ENCODE assay signal across 8 mouse cellular contexts in genomic region chr2:30808296-30808655, GRCm38 (mm10). TPM values are rescaled to one million over a fixed set of nuclear protein-coding genes. Genes with fewer than 3 reads are reported as not detected.
DNase-seq lines count a peak whose midpoint lies in the region; ATAC-seq lines count a peak whose summit lies in the region.

No protein-coding gene starts in this region.

- H3K27me3 ChIP-seq in lung, embryonic 15.5 days = no peaks in the 10 kb centered on the region
- H3K27me3 ChIP-seq in embryonic facial prominence, embryonic 12.5 days = 0 out of 2 replicates have a peak, but pooled peaks cover 4% of the 10 kb centered on the region
- no peaks in the 10 kb centered on the region for H3K27me3 ChIP-seq in limb, embryonic 11.5 days (ENCODE audit: control insufficient read depth, insufficient read depth, low read length)
- no peaks in the 10 kb centered on the region for H3K27me3 ChIP-seq in stomach, embryonic 14.5 days (ENCODE audit: control insufficient read depth, insufficient read depth, low read length)

- peaks cover 35% of the 10 kb centered on the region for H3K4me1 ChIP-seq in lung, embryonic 15.5 days
- H3K4me1 ChIP-seq in embryonic facial prominence, embryonic 12.5 days = peaks cover 12% of the 10 kb centered on the region
- peaks cover 12% of the 10 kb centered on the region; the same call in 1 of the 2 replicates for H3K4me1 ChIP-seq in limb, embryonic 11.5 days (ENCODE audit: control insufficient read depth, insufficient read depth, low read length)
- peaks cover 17% of the 10 kb centered on the region for H3K4me1 ChIP-seq in stomach, embryonic 14.5 days (ENCODE audit: control insufficient read depth, insufficient read depth, low read length)

- peak overlapping the region; percentile 70 for H3K9ac ChIP-seq in lung, embryonic 15.5 days
- H3K9ac ChIP-seq in embryonic facial prominence, embryonic 12.5 days = peak overlapping the region; percentile 83
- peak overlapping the region; percentile 90 for H3K9ac ChIP-seq in limb, embryonic 11.5 days (ENCODE audit: low read length)
- peak overlapping the region; percentile 67 for H3K9ac ChIP-seq in stomach, embryonic 14.5 days (replicated peaks; ENCODE audit: low read depth, low read length)

- peak overlapping the region; percentile 64 for H3K27ac ChIP-seq in lung, embryonic 15.5 days
- peak overlapping the region; percentile 83 for H3K27ac ChIP-seq in embryonic facial prominence, embryonic 12.5 days
- peak overlapping the region; percentile 56; the same call in 1 of the 2 replicates for H3K27ac ChIP-seq in limb, embryonic 11.5 days (replicated peaks; ENCODE audit: low read depth, low read length)
- peak overlapping the region; percentile 44 for H3K27ac ChIP-seq in stomach, embryonic 14.5 days (ENCODE audit: low read length)

- DNase-seq in lung, adult 18-20 months = no peak
- no peak for DNase-seq in limb, embryonic 11.5 days (ENCODE audit: low spot score)
- no peak for DNase-seq in urinary bladder, postnatal 25 days (ENCODE audit: low spot score)
- no peak for DNase-seq in ovary, postnatal 10 days (ENCODE audit: low spot score)
- DNase-seq in natural killer cell, adult 2 months (ENCODE audit: low spot score in 2 of 2) = no peak

- peak overlapping the region; percentile 68 for H3K4me3 ChIP-seq in lung, embryonic 15.5 days
- peak overlapping the region; percentile 88 for H3K4me3 ChIP-seq in embryonic facial prominence, embryonic 12.5 days
- H3K4me3 ChIP-seq in limb, embryonic 11.5 days (ENCODE audit: low read depth, low read length) = peak overlapping the region; percentile 78
- peak overlapping the region; percentile 61 for H3K4me3 ChIP-seq in stomach, embryonic 14.5 days (ENCODE audit: low read depth, low read length)

- H3K36me3 ChIP-seq in lung, embryonic 15.5 days = peaks cover 8% of the 10 kb centered on the region
- H3K36me3 ChIP-seq in embryonic facial prominence, embryonic 12.5 days = peaks cover 26% of the 10 kb centered on the region
- peaks cover 7% of the 10 kb centered on the region; the same call in 1 of the 2 replicates for H3K36me3 ChIP-seq in limb, embryonic 11.5 days (ENCODE audit: control insufficient read depth, insufficient read depth, low read length)
- peaks cover 7% of the 10 kb centered on the region for H3K36me3 ChIP-seq in stomach, embryonic 14.5 days (ENCODE audit: control insufficient read depth, insufficient read depth, low read length)

- H3K9me3 ChIP-seq in lung, embryonic 15.5 days = no peaks in the 10 kb centered on the region
- H3K9me3 ChIP-seq in embryonic facial prominence, embryonic 12.5 days = no peaks in the 10 kb centered on the region
- no peaks in the 10 kb centered on the region; the same call in 1 of the 2 replicates for H3K9me3 ChIP-seq in limb, embryonic 11.5 days (ENCODE audit: control insufficient read depth, low read length)
- H3K9me3 ChIP-seq in stomach, embryonic 14.5 days (ENCODE audit: control insufficient read depth, low read depth, low read length) = no peaks in the 10 kb centered on the region

- peak overlapping the region; percentile 87 for H3K4me2 ChIP-seq in lung, embryonic 15.5 days
- H3K4me2 ChIP-seq in embryonic facial prominence, embryonic 12.5 days (replicated peaks) = peak overlapping the region; percentile 96
- peak overlapping the region; percentile 95 for H3K4me2 ChIP-seq in limb, embryonic 11.5 days (ENCODE audit: low read depth, severe bottlenecking)
- peak overlapping the region; percentile 96 for H3K4me2 ChIP-seq in stomach, embryonic 14.5 days (replicated peaks; ENCODE audit: low read depth, low read length)

- under 1% methylated on average over 10 of the region's 10 CpGs for WGBS in lung, embryonic 15.5 days
- WGBS in embryonic facial prominence, embryonic 12.5 days = 6% methylated on average over 10 of the region's 10 CpGs
- 5% methylated on average over 10 of the region's 10 CpGs for WGBS in limb, embryonic 11.5 days
- WGBS in stomach, embryonic 14.5 days = 1% methylated on average over 10 of the region's 10 CpGs

- no peak for ATAC-seq in lung, embryonic 15.5 days (ENCODE audit: borderline replicate concordance, extremely low read depth, low FRiP score, low TSS enrichment)
- ATAC-seq in embryonic facial prominence, embryonic 12.5 days (ENCODE audit: insufficient number of reproducible peaks, insufficient read depth, low FRiP score, low TSS enrichment) = no peak
- no peak for ATAC-seq in limb, embryonic 11.5 days (ENCODE audit: insufficient number of reproducible peaks, low FRiP score, low TSS enrichment, low read depth)
- no peak for ATAC-seq in stomach, embryonic 14.5 days (ENCODE audit: insufficient number of reproducible peaks, insufficient read depth, low FRiP score, low read depth)

RNA-seq across cellular contexts. Expression of gene Ntmt1, which starts 0.7 kb away (rescaled TPM):
- polyA plus RNA-seq in lung, embryonic 15.5 days (2015; fragmentation: Nextera tagmentation; extraction: Ambion mirVana) = 82.9 and 87.2 TPM in 2 replicates
- polyA plus RNA-seq in embryonic facial prominence, embryonic 12.5 days (2016; fragmentation: Nextera tagmentation; extraction: Ambion mirVana) = 105 and 106 TPM in 2 replicates
- 102 and 109 TPM in 2 replicates for polyA plus RNA-seq in limb, embryonic 11.5 days (2014; fragmentation: Nextera tagmentation; extraction: Ambion mirVana)
- 99.1 and 101 TPM in 2 replicates for polyA plus RNA-seq in stomach, embryonic 14.5 days (2014; fragmentation: Nextera tagmentation; extraction: Ambion mirVana)

RNA-seq across cellular contexts. Expression of gene 1700001O22Rik, which starts 4.8 kb away (rescaled TPM):
- 4.7 and 6.0 TPM in 2 replicates for polyA plus RNA-seq in lung, embryonic 15.5 days (2015; fragmentation: Nextera tagmentation; extraction: Ambion mirVana)
- 3.8 and 4.0 TPM in 2 replicates for polyA plus RNA-seq in embryonic facial prominence, embryonic 12.5 days (2016; fragmentation: Nextera tagmentation; extraction: Ambion mirVana)
- polyA plus RNA-seq in limb, embryonic 11.5 days (2014; fragmentation: Nextera tagmentation; extraction: Ambion mirVana) = 2.6 and 3.9 TPM in 2 replicates
- polyA plus RNA-seq in stomach, embryonic 14.5 days (2014; fragmentation: Nextera tagmentation; extraction: Ambion mirVana) = 2.5 and 3.3 TPM in 2 replicates

RNA-seq across cellular contexts. Expression of gene Asb6, which starts 21.9 kb away (rescaled TPM):
- polyA plus RNA-seq in lung, embryonic 15.5 days (2015; fragmentation: Nextera tagmentation; extraction: Ambion mirVana) = 31.8 and 34.0 TPM in 2 replicates
- 40.0 and 41.8 TPM in 2 replicates for polyA plus RNA-seq in embryonic facial prominence, embryonic 12.5 days (2016; fragmentation: Nextera tagmentation; extraction: Ambion mirVana)
- 38.7 and 40.4 TPM in 2 replicates for polyA plus RNA-seq in limb, embryonic 11.5 days (2014; fragmentation: Nextera tagmentation; extraction: Ambion mirVana)
- polyA plus RNA-seq in stomach, embryonic 14.5 days (2014; fragmentation: Nextera tagmentation; extraction: Ambion mirVana) = 27.1 and 29.1 TPM in 2 replicates

RNA-seq across cellular contexts. Expression of gene Prrx2, which starts 26.5 kb away (rescaled TPM):
- 9.7 and 12.5 TPM in 2 replicates for polyA plus RNA-seq in lung, embryonic 15.5 days (2015; fragmentation: Nextera tagmentation; extraction: Ambion mirVana)
- polyA plus RNA-seq in embryonic facial prominence, embryonic 12.5 days (2016; fragmentation: Nextera tagmentation; extraction: Ambion mirVana) = 106 and 121 TPM in 2 replicates
- polyA plus RNA-seq in limb, embryonic 11.5 days (2014; fragmentation: Nextera tagmentation; extraction: Ambion mirVana) = 138 and 155 TPM in 2 replicates
- 6.0 and 8.9 TPM in 2 replicates for polyA plus RNA-seq in stomach, embryonic 14.5 days (2014; fragmentation: Nextera tagmentation; extraction: Ambion mirVana)
